Mouse (Mus musculus) midbrain, embryonic 10.5 days (tissue): ENCODE data around the gene Ergic1. TPM values are rescaled to one million over a fixed set of nuclear protein-coding genes. Genes with fewer than 3 reads are reported as not detected.

ENCODE experiments used
- DNase-seq: peaks from one replicate; pipeline ENCODE4 v3.0.0-alpha.2; 2017; ENCODE audit warnings: low spot score
- H3K27ac ChIP-seq: fragments of 300-500 bp; sonication (generic); replicated peaks from 2 replicates; pipeline ENCODE4 v1.5.1; 2016; ENCODE audit warnings: mild to moderate bottlenecking
- H3K27me3 ChIP-seq: fragments of 300-500 bp; sonication (generic); 2 replicates; pipeline ENCODE4 v1.6.1; 2016; ENCODE audit warnings: low read depth, mild to moderate bottlenecking; ENCODE audit not compliant: poor library complexity, severe bottlenecking
- H3K36me3 ChIP-seq: fragments of 300-500 bp; sonication (generic); 2 replicates; pipeline ENCODE4 v1.6.1; 2016; ENCODE audit warnings: mild to moderate bottlenecking, moderate library complexity
- H3K4me1 ChIP-seq: fragments of 300-500 bp; sonication (generic); 2 replicates; pipeline ENCODE4 v1.6.1; 2016
- H3K4me3 ChIP-seq: fragments of 300-500 bp; sonication (generic); 2 replicates; pipeline ENCODE4 v1.5.1; 2016; ENCODE audit warnings: mild to moderate bottlenecking, moderate library complexity
- H3K9me3 ChIP-seq: fragments of 300-500 bp; sonication (generic); replicated peaks from 2 replicates; pipeline ENCODE4 v1.6.1; 2016; ENCODE audit warnings: mild to moderate bottlenecking
- WGBS: fragments of 180-500 bp; shearing (Covaris S2); methylation state at CpG from one replicate; pipeline ENCODE4 v1.1.7; 2016; 5-methylcytosine and 5-hydroxymethylcytosine counted together
- polyA plus RNA-seq: library from polyadenylated mRNA; unstranded; fragments of >200 nt; fragmentation: Nextera tagmentation; extraction: Ambion mirVana; gene quantifications from 2 replicates; pipeline ENCODE4 v1.2.1, GENCODE M21; 2016

Gene Ergic1
- polyA plus RNA-seq, 1 experiment from 2014 or later: 104 TPM

DNA sequence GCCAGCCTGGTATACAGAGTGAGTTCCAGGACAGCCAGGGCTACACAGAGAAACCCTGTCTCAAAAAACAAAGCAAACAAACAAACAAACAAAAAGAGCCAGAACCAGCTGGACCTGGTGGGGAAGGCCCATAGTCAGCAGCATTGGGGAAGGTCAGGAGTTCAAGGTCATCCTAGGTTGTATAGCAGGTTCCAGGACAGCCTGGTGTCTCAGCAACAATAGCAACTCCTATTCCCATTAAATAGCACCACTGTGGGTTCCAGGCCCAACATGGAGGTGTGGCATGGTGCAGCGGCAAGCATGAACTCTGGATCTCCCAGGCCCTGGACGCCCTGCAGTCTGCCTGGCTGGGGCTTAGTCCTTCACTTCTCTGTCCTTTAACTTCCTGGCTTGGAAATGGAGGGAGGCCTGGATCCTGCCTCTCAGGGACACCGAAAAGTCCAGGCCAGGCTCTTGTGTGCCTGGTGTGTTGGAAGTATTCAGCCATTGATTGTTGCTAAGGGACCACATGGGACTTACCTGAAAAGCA lies 19.6 kb downstream of the Ergic1 start:
- 97% methylated on average over 3 of the region's 3 CpGs for WGBS
- Histone ChIP-seq H3K36me3 (peaks cover 97% of the 10 kb centered on the region), H3K27ac (no peak overlapping the region), H3K27me3 (no peaks in the 10 kb centered on the region), H3K4me3 (no peak overlapping the region), H3K9me3 (no peaks in the 10 kb centered on the region), H3K4me1 (peaks cover 17% of the 10 kb centered on the region)
- DNase-seq: no peak

DNA sequence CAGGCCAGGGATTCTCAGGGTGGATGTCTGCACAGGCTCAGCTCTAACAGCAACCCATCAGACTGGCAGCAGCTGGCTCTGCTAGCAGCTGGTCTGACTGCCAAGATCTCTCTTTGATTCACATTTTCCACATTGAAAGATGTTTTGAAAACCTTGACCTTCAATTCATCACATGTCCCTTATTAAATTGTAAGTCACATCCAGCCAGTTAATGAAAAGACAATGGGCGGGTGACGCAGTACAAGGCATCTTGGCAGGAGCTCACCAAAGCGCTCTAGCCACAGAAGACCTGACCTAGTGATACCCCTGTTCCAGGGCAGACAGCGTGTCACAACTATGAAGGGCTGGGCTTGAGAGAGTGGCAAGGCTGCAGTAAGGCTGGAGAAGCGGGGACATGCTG lies 21.0 kb downstream of the Ergic1 start:
- Histone ChIP-seq H3K9me3 (no peaks in the 10 kb centered on the region), H3K36me3 (peaks cover 96% of the 10 kb centered on the region), H3K27me3 (no peaks in the 10 kb centered on the region), H3K4me1 (peaks cover 17% of the 10 kb centered on the region), H3K27ac (no peak overlapping the region), H3K4me3 (no peak overlapping the region)
- WGBS: 94% methylated on average over 5 of the region's 5 CpGs
- no peak for DNase-seq

DNA sequence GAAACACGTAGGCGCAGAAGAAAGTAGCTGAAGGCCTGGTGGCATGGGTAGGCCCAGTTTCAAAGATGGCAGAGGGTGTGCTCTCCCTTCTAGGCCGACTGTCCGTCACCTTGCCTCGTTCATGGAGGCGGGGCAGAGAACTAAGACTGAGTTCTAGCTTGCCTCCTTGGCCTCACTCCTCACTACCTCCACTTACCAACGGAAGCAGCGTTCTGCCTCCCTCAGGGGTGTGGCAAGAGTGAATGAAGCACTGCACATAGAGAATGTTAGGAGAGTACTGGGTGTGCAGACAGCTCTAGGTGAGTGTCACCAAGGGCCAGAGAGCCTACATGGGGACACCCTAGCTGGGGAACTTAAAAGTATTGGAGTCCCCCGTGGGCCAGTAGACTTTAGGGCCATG lies 21.8 kb downstream of the Ergic1 start:
- no peak for DNase-seq
- no peak overlapping the region for H3K27ac ChIP-seq
- WGBS: 96% methylated on average over 9 of the region's 9 CpGs

DNA sequence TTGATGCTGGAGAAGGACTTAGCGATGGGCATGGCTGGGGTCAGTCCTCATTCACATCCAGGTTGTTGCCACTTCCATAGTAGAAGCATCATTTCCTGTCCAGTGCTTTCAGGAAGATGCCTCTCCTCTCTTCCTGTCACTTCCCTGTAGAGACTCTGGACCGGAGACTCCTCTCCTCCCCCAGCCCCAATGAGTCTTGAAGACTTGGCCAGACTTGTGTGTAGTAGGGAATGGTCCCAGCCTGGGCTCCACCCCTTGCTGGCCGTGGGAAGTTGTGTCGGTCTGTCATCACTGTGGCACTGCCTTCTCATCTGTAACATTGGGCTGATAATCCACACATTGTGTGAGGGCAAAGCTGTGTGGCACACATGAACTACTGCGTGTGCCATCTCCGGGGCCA lies 22.3 kb downstream of the Ergic1 start:
- Histone ChIP-seq H3K27ac (no peak overlapping the region), H3K4me3 (no peak overlapping the region), H3K4me1 (peaks cover 17% of the 10 kb centered on the region), H3K36me3 (peaks cover 95% of the 10 kb centered on the region), H3K27me3 (no peaks in the 10 kb centered on the region), H3K9me3 (no peaks in the 10 kb centered on the region)
- 95% methylated on average over 6 of the region's 6 CpGs for WGBS
- DNase-seq: no peak

More for the DNA sequence above, 21.8 kb downstream of the Ergic1 start:
- Histone ChIP-seq H3K4me3 (no peak overlapping the region), H3K27me3 (no peaks in the 10 kb centered on the region), H3K4me1 (peaks cover 17% of the 10 kb centered on the region), H3K9me3 (no peaks in the 10 kb centered on the region), H3K36me3 (peaks cover 96% of the 10 kb centered on the region)

GRCm38 (mm10) chr17:26584063-26584462 lies 22.8 kb downstream of the Ergic1 start:
- Histone ChIP-seq H3K27ac (no peak overlapping the region), H3K9me3 (no peaks in the 10 kb centered on the region), H3K4me1 (peaks cover 17% of the 10 kb centered on the region), H3K4me3 (no peak overlapping the region), H3K27me3 (no peaks in the 10 kb centered on the region), H3K36me3 (peaks cover 96% of the 10 kb centered on the region)
- DNase-seq: no peak
- 67% methylated on average over 4 of the region's 4 CpGs for WGBS

GRCm38 (mm10) chr17:26584558-26585136 lies 23.4 kb downstream of the Ergic1 start:
- whole genome bisulfite sequencing: 74% methylated on average over 15 of the region's 15 CpGs
- Histone ChIP-seq H3K4me3 (no peak overlapping the region), H3K36me3 (peaks cover 92% of the 10 kb centered on the region), H3K27me3 (no peaks in the 10 kb centered on the region), H3K9me3 (no peaks in the 10 kb centered on the region), H3K27ac (no peak overlapping the region), H3K4me1 (peaks cover 17% of the 10 kb centered on the region)
- DNase-seq: peak; percentile 28

DNA sequence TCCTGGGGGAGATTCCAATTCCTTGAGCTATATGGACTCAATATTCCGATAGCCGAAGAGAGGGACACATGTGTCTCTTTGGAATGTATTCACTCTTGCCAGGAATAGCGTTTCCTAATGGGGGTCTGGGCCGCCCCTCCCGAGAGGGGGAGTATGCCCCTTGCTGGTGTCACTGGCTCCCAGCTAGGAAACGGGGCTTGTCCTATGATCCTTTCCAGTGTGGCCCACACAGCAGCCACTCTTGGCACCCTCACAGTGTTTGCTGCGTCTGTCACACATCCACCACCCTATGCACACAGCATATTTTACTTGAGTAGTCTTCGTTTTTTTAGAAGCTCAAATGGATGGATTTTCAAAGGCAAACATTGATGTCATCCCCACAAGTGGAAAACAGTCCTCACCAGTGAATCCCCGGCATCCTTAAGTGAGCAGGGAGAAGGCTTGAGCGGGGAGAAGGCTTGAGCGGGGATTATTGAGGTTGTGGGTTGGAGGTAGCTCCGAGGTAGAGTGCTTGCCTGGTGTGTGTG lies 26.7 kb downstream of the Ergic1 start:
- Histone ChIP-seq H3K27ac (no peak overlapping the region), H3K27me3 (no peaks in the 10 kb centered on the region), H3K4me1 (peaks cover 17% of the 10 kb centered on the region), H3K4me3 (no peak overlapping the region), H3K9me3 (no peaks in the 10 kb centered on the region), H3K36me3 (peaks cover 78% of the 10 kb centered on the region)
- no peak for DNase-seq
- whole genome bisulfite sequencing: 96% methylated on average over 12 of the region's 12 CpGs

- WGBS: 90% methylated on average over 4 of the region's 4 CpGs
- H3K9me3 ChIP-seq: no peaks in the 10 kb centered on the region
- no peaks in the 10 kb centered on the region for H3K27me3 ChIP-seq
- no peak overlapping the region for H3K27ac ChIP-seq
- no peak overlapping the region for H3K4me3 ChIP-seq
- H3K4me1 ChIP-seq: 0 out of 2 replicates have a peak, but pooled peaks cover 8% of the 10 kb centered on the region
- H3K36me3 ChIP-seq: peaks cover 57% of the 10 kb centered on the region
- DNase-seq: no peak
These were observed 31.2 kb downstream of the Ergic1 start for GRCm38 (mm10) chr17:26592510-26592909.

DNA sequence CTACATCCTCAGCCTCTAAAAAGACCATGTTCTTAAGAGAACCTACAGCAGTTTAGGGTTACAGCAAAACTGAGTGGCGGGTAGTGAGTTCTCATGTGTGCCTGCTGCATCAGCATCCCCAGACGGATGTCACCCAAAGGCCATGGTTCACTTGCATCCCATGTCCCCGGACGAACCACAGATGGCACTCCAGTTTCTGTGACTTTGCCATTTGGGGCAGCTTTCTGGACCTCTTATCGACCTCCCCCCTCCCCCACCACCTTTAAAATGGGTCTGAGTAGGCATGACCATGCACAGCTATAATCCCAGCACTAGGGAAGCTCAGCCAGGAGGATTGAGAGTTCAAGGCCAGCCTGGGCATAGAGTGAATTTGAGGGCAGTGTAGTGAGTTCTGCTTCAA lies 31.9 kb downstream of the Ergic1 start:
- no peaks in the 10 kb centered on the region for H3K9me3 ChIP-seq
- no peaks in the 10 kb centered on the region for H3K27me3 ChIP-seq
- no peak overlapping the region for H3K27ac ChIP-seq
- 0 out of 2 replicates have a peak, but pooled peaks cover 8% of the 10 kb centered on the region for H3K4me1 ChIP-seq
- WGBS: 90% methylated on average over 5 of the region's 5 CpGs
- H3K4me3 ChIP-seq: no peak overlapping the region
- no peak for DNase-seq
- H3K36me3 ChIP-seq: peaks cover 50% of the 10 kb centered on the region

DNA sequence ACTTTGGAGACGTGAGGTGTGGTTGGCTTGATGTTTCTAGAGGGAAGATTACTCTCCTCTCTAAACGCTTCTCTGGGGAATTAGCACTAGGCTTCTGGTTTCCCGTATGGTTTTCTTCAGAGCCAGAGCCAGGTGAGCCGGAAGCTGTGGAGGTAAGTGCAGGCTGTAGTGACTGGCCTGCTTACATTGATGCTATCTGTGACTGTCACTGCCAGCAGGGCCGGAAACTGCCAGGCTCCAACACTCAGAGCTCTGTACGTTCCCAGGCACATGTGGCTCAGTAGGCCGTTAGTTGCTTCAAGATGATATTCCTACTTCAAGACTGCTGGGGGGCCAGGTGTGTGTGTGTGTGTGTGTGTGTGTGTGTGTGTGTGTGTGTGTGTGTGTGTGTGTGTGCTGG lies 32.9 kb downstream of the Ergic1 start:
- DNase-seq: no peak
- whole genome bisulfite sequencing: 89% methylated on average over 7 of the region's 7 CpGs
- Histone ChIP-seq H3K27ac (no peak overlapping the region), H3K27me3 (no peaks in the 10 kb centered on the region), H3K4me1 (0 out of 2 replicates have a peak, but pooled peaks cover 8% of the 10 kb centered on the region), H3K9me3 (no peaks in the 10 kb centered on the region), H3K36me3 (peaks cover 41% of the 10 kb centered on the region), H3K4me3 (no peak overlapping the region)

DNA sequence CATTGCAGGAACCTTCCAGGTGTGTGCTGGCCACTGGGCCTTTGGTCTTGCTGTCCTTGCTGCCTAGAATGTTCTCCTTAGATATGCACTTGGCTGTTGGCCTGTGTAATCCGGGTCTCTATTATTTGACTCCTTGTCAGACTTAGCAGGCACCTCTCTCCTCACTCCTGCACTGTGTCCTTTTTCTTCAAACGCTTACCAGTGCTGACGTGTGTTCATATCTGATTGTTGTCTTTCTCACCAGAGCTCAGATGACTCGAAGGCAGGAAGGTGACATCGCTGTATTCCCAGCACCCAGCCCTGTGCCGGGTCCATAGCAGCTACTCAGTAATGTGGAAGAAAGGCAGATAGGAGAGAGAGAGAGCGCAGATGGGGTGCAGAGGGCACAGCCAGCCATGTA lies 33.7 kb downstream of the Ergic1 start:
- WGBS: 89% methylated on average over 7 of the region's 7 CpGs
- Histone ChIP-seq H3K4me3 (no peak overlapping the region), H3K9me3 (no peaks in the 10 kb centered on the region), H3K36me3 (peaks cover 41% of the 10 kb centered on the region), H3K27me3 (no peaks in the 10 kb centered on the region), H3K27ac (0 out of 2 replicates have a peak overlapping the region, but pooled peaks have one; percentile 3), H3K4me1 (0 out of 2 replicates have a peak, but pooled peaks cover 8% of the 10 kb centered on the region)
- DNase-seq: no peak

DNA sequence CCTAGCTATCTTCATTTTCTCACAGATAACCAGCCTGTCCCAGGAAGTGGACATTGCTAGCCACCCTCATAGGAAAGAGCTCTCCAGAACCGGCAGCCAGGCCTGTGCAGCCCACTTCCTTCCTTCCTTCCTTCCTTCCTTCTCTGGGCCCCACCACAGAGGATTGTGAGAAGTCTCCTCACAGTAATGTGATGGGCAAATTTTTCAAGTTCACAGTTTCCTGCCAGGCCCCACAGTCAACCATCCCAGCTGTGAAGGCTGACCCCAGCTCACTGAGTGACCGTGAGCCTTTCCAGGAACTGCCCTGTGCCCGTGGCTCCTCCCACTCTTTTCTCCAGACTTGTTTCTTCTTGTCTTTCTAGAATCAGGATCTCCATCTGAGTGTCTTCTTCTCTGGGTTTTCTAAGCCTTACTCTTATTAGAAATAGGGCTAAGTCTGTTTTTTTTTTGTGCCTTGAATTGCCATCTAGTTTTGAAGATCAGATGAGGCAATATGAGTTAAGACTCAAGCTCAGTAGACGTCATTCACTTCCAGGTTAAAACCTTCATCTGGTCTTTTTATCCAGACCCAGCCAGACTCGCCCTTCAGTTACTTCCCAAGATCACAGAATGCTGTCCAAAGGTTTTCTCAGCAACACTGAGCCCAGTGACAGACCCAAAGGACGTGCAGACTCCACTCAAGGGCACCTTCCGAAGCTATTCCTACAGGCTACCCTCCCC lies 34.3 kb downstream of the Ergic1 start:
- Histone ChIP-seq H3K9me3 (no peaks in the 10 kb centered on the region), H3K4me1 (peaks cover 9% of the 10 kb centered on the region; the same call in 1 of the 2 replicates), H3K27ac (0 out of 2 replicates have a peak overlapping the region, but pooled peaks have one; percentile 3), H3K27me3 (no peaks in the 10 kb centered on the region), H3K4me3 (no peak overlapping the region), H3K36me3 (peaks cover 40% of the 10 kb centered on the region)
- DNase-seq: no peak
- 61% methylated on average over 7 of the region's 7 CpGs for WGBS

GRCm38 (mm10) chr17:26596168-26596658 lies 34.9 kb downstream of the Ergic1 start:
- H3K27me3 ChIP-seq: no peaks in the 10 kb centered on the region
- no peaks in the 10 kb centered on the region for H3K9me3 ChIP-seq
- H3K36me3 ChIP-seq: peaks cover 35% of the 10 kb centered on the region
- WGBS: 57% methylated on average over 7 of the region's 7 CpGs
- no peak overlapping the region for H3K27ac ChIP-seq
- H3K4me3 ChIP-seq: no peak overlapping the region
- H3K4me1 ChIP-seq: peaks cover 15% of the 10 kb centered on the region
- no peak for DNase-seq
